Mouse (Mus musculus): ENCODE measurements around the gene Faah.

Faah gene

GRCm38 (mm10) chr4:115943669-115944314, 73.9 kb downstream of the Faah start:
- DNase-seq (ENCODE audit: low spot score) = no peak

GRCm38 (mm10) chr4:115941242-115941820, 76.4 kb downstream of the Faah start:
- no peak for DNase-seq (ENCODE audit: low spot score)

GRCm38 (mm10) chr4:115940681-115941080, 77.0 kb downstream of the Faah start:
- no peak for DNase-seq (ENCODE audit: low spot score)

- DNase-seq (ENCODE audit: low spot score) = no peak
Measured at GRCm38 (mm10) chr4:115939295-115940102, 78.2 kb downstream of the Faah start, which contains the start of gene Dmbx1. Gene Dmbx1, minus strand, starts transcription at chr4:115939926.

GRCm38 (mm10) chr4:115938276-115939160, 79.2 kb downstream of the Faah start:
- no peak for DNase-seq (ENCODE audit: low spot score)

- DNase-seq (ENCODE audit: low spot score) = no peak
Measured at GRCm38 (mm10) chr4:115937061-115937976, 80.4 kb downstream of the Faah start.

GRCm38 (mm10) chr4:115936646-115937045, 81.1 kb downstream of the Faah start:
- DNase-seq (ENCODE audit: low spot score) = no peak

GRCm38 (mm10) chr4:115935835-115936581, 81.7 kb downstream of the Faah start:
- no peak for DNase-seq (ENCODE audit: low spot score)

- DNase-seq (ENCODE audit: low spot score) = no peak
Measured at GRCm38 (mm10) chr4:115931556-115932088, 86.1 kb downstream of the Faah start.

GRCm38 (mm10) chr4:115927637-115928036, 90.1 kb downstream of the Faah start:
- no peak for DNase-seq (ENCODE audit: low spot score)

GRCm38 (mm10) chr4:115923262-115923880, 94.4 kb downstream of the Faah start:
- DNase-seq (ENCODE audit: low spot score) = no peak

- DNase-seq (ENCODE audit: low spot score) = no peak
Measured at GRCm38 (mm10) chr4:115922688-115923087, 95.0 kb downstream of the Faah start.

- DNase-seq (ENCODE audit: low spot score) = no peak
Measured at GRCm38 (mm10) chr4:115919911-115920310, 97.8 kb downstream of the Faah start.

All from T-cell, adult 2 months (primary cell).